Mouse (Mus musculus) liver, embryonic 14.5 days (tissue): ENCODE data around the gene Kpna7.
A peak's percentile ranks its signal among the peaks of the same experiment; 100 is the strongest.
"Not testable (repeated sequence)": the region's sequence is repeated elsewhere in the genome, so short reads cannot be mapped to it uniquely, and the experiment has no call there.

Experiments used
- CTCF ChIP-seq: IDR thresholded peaks from 2 replicates; pipeline ENCODE4 v1.5.1; 2016; ENCODE audit warnings: antibody characterized with exemption, low read depth, control low read depth
- EP300 ChIP-seq: IDR thresholded peaks from 2 replicates; pipeline ENCODE4 v1.6.1; 2016; ENCODE audit warnings: antibody characterized with exemption, low read depth

DNA sequence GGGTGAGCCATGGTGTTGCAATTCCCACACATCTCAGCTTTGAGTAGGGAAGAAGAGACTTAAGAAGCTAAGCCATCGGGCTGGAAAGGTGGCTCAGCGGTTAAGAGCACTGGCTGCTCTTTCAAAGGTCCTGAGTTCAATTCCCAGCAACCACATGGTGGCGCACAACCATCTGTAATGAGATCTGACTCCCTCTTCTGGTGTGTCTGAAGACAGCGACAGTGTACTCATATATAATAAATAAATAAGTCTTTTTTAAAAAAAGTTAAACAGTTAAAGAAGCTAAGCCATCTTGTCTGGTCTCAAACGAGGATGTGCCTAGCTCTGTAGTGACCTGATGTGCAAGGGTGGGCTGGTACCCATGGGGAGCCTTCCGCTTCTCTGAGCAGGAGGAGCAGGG, 49.4 kb upstream of the Kpna7 start:
- not testable (repeated sequence) for TF ChIP-seq EP300
- TF ChIP-seq CTCF = peak; percentile 56
